Mouse (Mus musculus) kidney, embryonic 16.5 days (tissue): ENCODE measurements around the gene Myo1a. TPM values are rescaled to one million over a fixed set of nuclear protein-coding genes. Genes with fewer than 3 reads are reported as not detected.
A peak's percentile ranks its signal among the peaks of the same experiment; 100 is the strongest.

Experiments used
- ATAC-seq: fragments of 200-750 bp; cut with Nextera tagmentation; 2 replicates; pipeline ENCODE4 v1.8.0; 2017; ENCODE audit warnings: moderate TSS enrichment; ENCODE audit not compliant: low FRiP score, low TSS enrichment
- H3K27ac ChIP-seq: fragments of 300-500 bp; sonication (generic); 2 replicates; pipeline ENCODE4 v1.5.1; 2014; ENCODE audit warnings: low read length
- H3K27me3 ChIP-seq: fragments of 300-500 bp; sonication (generic); 2 replicates; pipeline ENCODE4 v1.6.1; 2014; ENCODE audit warnings: low read length, control low read depth, mixed read lengths; ENCODE audit not compliant: insufficient read depth
- H3K36me3 ChIP-seq: fragments of 300-500 bp; sonication (generic); 2 replicates; pipeline ENCODE4 v1.6.1; 2014; ENCODE audit warnings: low read length, control low read depth, mixed read lengths; ENCODE audit not compliant: insufficient read depth
- H3K4me1 ChIP-seq: fragments of 300-500 bp; sonication (generic); 2 replicates; pipeline ENCODE4 v1.6.1; 2014; ENCODE audit warnings: low read length, control low read depth, mixed read lengths; ENCODE audit not compliant: insufficient read depth
- H3K4me2 ChIP-seq: fragments of 300-500 bp; sonication (generic); replicated peaks from 2 replicates; pipeline ENCODE4 v1.6.1; 2014; ENCODE audit warnings: low read depth, low read length
- H3K4me3 ChIP-seq: fragments of 300-500 bp; sonication (generic); 2 replicates; pipeline ENCODE4 v1.5.1; 2014; ENCODE audit warnings: mild to moderate bottlenecking, low read length
- H3K9ac ChIP-seq: fragments of 300-500 bp; sonication (generic); replicated peaks from 2 replicates; pipeline ENCODE4 v1.6.1; 2014; ENCODE audit warnings: low read length
- H3K9me3 ChIP-seq: fragments of 300-500 bp; sonication (generic); 2 replicates; pipeline ENCODE4 v1.6.1; 2016; ENCODE audit warnings: low read length, control low read depth
- WGBS: fragments of 180-500 bp; shearing (Covaris S2); extraction: QIAGEN DNeasy Blood & Tissue Kit; methylation state at CpG from one replicate; pipeline ENCODE4 v1.1.7; 2014; 5-methylcytosine and 5-hydroxymethylcytosine counted together
- polyA plus RNA-seq: library from polyadenylated mRNA; unstranded; fragments of >200 nt; fragmentation: Nextera tagmentation; extraction: Ambion mirVana; gene quantifications from 2 replicates; pipeline ENCODE4 v1.2.1, GENCODE M21; 2015

Gene Myo1a
- polyA plus RNA-seq, 1 experiment from 2014 or later = 0.31 TPM

DNA sequence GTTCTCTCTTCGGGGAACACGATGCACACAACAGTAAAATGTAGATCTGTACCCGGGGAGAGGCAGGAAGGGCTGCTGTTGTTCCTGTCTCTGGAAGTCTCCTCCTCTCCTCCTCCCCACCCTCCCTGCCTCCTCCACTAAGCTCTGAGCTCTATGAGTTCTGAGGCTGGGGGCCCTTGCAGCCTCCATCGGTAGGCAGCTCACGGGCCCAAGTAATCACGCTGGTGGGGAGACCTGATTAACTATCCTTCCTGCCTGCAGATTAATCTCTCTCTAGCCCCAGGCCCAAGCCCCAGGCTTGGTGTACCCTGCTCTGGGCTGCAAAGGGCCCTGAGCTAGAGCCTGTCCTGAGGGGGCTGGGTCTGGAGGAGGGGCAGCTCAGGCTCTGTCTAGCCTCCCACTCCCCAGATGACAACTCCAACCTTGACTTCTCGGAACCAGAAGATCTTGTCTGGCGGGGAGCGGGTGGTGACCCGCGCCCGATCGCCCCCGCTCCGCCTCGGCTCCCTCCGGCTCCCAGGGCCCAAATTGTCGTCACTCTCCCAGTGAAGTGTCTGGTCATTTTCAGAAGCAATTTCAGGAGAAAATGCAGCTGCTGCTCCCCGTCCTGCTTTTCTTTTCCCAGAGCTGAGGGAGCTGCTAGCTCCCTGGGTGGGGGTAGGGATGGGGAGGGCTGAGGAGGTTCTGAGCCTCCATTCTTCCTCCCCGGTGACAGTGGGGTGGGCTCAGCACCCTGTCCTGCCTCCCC is 16.9 kb downstream of the Myo1a start:
- ATAC-seq = peak; percentile 69

GRCm38 (mm10) chr10:127724178-127724577 is 19.2 kb downstream of the Myo1a start, which contains the start of gene Tac2:
TSS of gene Tac2 (plus strand) at chr10:127724478.
- no peak for ATAC-seq
- no peak within 1 kb of the TSS for H3K9ac ChIP-seq
- WGBS = 86% methylated on average over 3 of the region's 3 CpGs
- no peak within 1 kb of the TSS for H3K4me3 ChIP-seq
- 0 out of 2 replicates have a peak, but pooled peaks cover 14% of the 10 kb centered on the region for H3K27me3 ChIP-seq
- H3K4me2 ChIP-seq = no peak within 1 kb of the TSS
- H3K36me3 ChIP-seq = no peaks in the 10 kb centered on the region
- no peaks in the 10 kb centered on the region for H3K9me3 ChIP-seq
- peaks cover 20% of the 10 kb centered on the region for H3K4me1 ChIP-seq
- H3K27ac ChIP-seq = no peak within 1 kb of the TSS

More for the DNA sequence above, 16.9 kb downstream of the Myo1a start:
- H3K9me3 ChIP-seq = no peaks in the 10 kb centered on the region
- 0 out of 2 replicates have a peak, but pooled peaks cover 14% of the 10 kb centered on the region for H3K27me3 ChIP-seq
- peak overlapping the region; percentile 52 for H3K4me2 ChIP-seq
- no peaks in the 10 kb centered on the region for H3K36me3 ChIP-seq
- H3K27ac ChIP-seq = peak overlapping the region; percentile 86
- H3K4me3 ChIP-seq = peak overlapping the region; percentile 24
- WGBS = 5% methylated on average over 20 of the region's 20 CpGs
- H3K9ac ChIP-seq = peak overlapping the region; percentile 60
- H3K4me1 ChIP-seq = peaks cover 22% of the 10 kb centered on the region

DNA sequence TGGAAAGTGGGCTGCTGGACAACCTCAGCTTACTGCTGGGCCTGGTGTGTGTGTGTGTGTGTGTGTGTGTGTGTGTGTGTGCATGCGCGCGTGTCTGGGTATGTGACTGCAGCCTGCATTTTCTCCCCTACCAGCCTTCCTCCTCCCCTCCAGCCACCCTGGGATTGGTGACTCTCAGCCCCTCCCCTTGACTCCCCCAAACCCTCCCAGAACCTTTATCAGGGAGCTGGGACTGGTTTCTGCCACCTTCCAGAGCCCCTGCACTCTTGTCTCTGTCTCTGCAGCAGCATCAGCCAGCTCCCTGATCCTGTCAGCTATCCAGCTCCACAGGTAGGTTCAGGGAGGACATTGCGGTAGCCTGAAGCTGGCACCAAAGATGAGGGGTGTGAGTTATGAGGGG is 20.2 kb downstream of the Myo1a start:
- 63% methylated on average over 4 of the region's 4 CpGs for WGBS
- H3K4me2 ChIP-seq = no peak overlapping the region
- ATAC-seq = no peak
- H3K4me3 ChIP-seq = no peak overlapping the region
- 0 out of 2 replicates have a peak, but pooled peaks cover 14% of the 10 kb centered on the region for H3K27me3 ChIP-seq
- no peak overlapping the region for H3K27ac ChIP-seq
- H3K9me3 ChIP-seq = no peaks in the 10 kb centered on the region
- no peaks in the 10 kb centered on the region for H3K36me3 ChIP-seq
- peaks cover 20% of the 10 kb centered on the region for H3K4me1 ChIP-seq
- no peak overlapping the region for H3K9ac ChIP-seq

DNA sequence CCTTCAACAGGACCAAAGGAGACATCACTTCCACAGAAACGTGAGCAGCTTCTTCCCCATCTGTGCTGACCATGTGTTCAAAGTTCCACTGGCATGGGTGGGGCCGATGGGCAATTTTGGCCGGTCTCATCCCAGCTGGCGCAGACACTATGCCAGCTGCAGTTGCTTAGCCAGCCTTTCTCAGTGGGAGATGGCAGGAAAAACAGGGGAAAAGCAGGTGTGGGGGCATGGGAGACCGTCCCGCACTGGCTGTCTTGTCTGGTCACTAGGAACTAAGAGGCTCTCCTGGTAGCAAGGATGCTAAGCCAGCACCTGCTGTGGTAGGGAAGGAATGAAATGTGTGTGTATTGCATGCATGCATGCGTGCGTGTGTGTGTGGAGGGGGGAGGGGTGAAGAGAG is 23.5 kb downstream of the Myo1a start:
- no peak overlapping the region for H3K9ac ChIP-seq
- no peak overlapping the region for H3K27ac ChIP-seq
- H3K27me3 ChIP-seq = no peaks in the 10 kb centered on the region
- no peaks in the 10 kb centered on the region for H3K4me1 ChIP-seq
- H3K36me3 ChIP-seq = no peaks in the 10 kb centered on the region
- no peak for ATAC-seq
- H3K4me3 ChIP-seq = no peak overlapping the region
- H3K9me3 ChIP-seq = no peaks in the 10 kb centered on the region
- 78% methylated on average over 8 of the region's 8 CpGs for WGBS
- no peak overlapping the region for H3K4me2 ChIP-seq

DNA sequence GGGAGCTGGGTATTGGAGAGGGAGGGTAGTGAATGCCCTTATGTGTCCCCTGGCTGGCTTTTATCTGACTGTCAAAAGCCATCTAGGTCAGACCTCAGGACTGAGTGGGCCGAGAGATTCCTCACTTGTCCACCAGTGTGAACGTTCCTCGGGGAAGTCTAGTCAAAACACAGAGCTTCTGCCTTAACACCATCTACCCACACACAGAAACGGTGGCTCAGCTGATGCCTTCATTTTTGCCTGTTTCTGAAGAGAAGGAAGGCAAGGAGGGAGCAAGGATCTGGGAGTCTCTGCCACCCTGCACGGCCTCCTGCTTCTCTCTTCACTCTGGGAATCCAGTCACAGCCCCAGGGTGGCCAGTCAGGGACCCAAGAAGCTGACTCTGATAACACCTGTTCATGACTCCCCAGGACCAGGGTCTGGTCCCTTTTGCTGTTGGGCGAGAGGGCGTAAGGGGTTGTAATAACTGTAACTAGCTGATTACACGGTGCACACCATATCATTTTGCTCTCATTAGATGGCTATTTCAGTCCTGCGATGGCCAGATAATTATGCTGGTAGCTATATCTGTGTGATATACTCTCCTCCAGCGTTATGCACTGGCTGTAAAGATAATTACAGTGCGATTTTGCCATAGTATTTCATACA is 25.4 kb downstream of the Myo1a start:
- H3K4me3 ChIP-seq = no peak overlapping the region
- H3K9me3 ChIP-seq = no peaks in the 10 kb centered on the region
- 63% methylated on average over 11 of the region's 11 CpGs for WGBS
- ATAC-seq = no peak
- H3K4me1 ChIP-seq = no peaks in the 10 kb centered on the region
- no peaks in the 10 kb centered on the region for H3K27me3 ChIP-seq
- H3K4me2 ChIP-seq = no peak overlapping the region
- no peak overlapping the region for H3K27ac ChIP-seq
- H3K36me3 ChIP-seq = no peaks in the 10 kb centered on the region
- H3K9ac ChIP-seq = no peak overlapping the region

DNA sequence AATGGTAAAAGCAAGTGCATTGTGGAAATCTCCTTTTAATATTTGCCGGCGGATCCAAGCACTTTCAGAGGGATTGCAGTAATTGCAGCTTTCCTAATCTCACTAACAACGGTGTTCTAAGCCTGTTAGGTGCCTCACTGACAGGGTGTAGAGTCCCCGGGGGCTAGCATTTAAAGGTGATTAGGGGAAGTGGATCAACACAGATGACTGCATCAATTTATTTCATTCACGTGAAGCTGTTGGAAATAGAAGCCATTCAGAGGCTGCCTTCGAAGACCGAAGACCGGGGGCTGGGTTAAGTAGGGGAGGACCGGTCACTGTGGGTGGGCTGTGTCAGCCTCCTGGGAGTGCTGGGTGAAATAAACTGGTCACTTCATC is 26.0 kb downstream of the Myo1a start:
- 29% methylated on average over 9 of the region's 9 CpGs for WGBS
- Histone ChIP-seq H3K4me2 (no peak overlapping the region), H3K9ac (no peak overlapping the region), H3K9me3 (no peaks in the 10 kb centered on the region), H3K27me3 (no peaks in the 10 kb centered on the region), H3K4me1 (no peaks in the 10 kb centered on the region), H3K4me3 (no peak overlapping the region), H3K36me3 (no peaks in the 10 kb centered on the region), H3K27ac (no peak overlapping the region)
- ATAC-seq = no peak

GRCm38 (mm10) chr10:127731397-127731796 is 26.4 kb downstream of the Myo1a start:
- Histone ChIP-seq H3K4me1 (no peaks in the 10 kb centered on the region), H3K36me3 (no peaks in the 10 kb centered on the region), H3K27me3 (no peaks in the 10 kb centered on the region), H3K4me3 (no peak overlapping the region), H3K9ac (no peak overlapping the region), H3K9me3 (no peaks in the 10 kb centered on the region), H3K4me2 (no peak overlapping the region), H3K27ac (no peak overlapping the region)
- no peak for ATAC-seq
- WGBS = 13% methylated on average over 5 of the region's 5 CpGs

DNA sequence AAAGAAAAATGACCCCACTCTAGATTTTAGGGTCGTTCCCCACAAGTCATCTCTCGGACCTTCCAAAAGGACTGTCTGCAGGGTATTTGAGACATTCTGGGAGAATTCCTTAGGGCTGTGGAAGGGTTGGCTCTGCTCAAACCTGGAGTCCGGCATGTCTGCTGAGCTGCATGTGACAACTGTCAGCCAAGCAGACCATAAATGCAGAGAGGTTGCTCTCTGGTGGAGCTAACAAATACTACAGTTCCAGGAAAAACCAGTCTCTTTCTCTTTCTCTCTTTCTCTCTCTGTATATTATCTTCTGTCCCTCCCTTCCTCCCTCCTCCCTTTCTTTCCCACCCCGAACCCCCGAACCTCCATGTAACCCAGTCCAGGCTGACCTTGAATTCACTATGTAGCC is 29.5 kb downstream of the Myo1a start:
- H3K4me2 ChIP-seq = no peak overlapping the region
- no peaks in the 10 kb centered on the region for H3K9me3 ChIP-seq
- no peak for ATAC-seq
- H3K27ac ChIP-seq = no peak overlapping the region
- no peaks in the 10 kb centered on the region for H3K27me3 ChIP-seq
- 34% methylated on average over 5 of the region's 5 CpGs for WGBS
- H3K9ac ChIP-seq = no peak overlapping the region
- H3K36me3 ChIP-seq = no peaks in the 10 kb centered on the region
- peaks cover 4% of the 10 kb centered on the region; the same call in 1 of the 2 replicates for H3K4me1 ChIP-seq
- H3K4me3 ChIP-seq = no peak overlapping the region

DNA sequence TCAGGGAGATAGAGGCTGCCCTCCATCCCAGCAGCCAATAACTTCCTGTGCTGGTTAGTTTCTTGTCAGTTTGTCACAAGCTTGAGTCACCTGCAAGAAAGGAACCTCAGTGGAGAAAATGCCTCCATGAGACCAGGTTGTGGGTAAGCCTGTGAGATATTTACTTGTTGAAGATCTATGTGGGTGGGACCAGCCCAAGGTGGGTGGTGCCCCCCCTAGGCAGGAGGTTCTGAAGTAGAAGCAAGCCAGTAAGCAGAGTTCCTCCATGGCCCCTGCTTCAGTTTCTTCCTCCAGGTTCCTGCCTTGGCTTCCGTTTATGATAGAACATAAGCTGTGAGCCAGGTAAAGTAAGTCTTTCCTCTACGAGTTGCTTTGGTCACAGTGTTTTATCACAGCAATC is 31.3 kb downstream of the Myo1a start:
- ATAC-seq = no peak
- Histone ChIP-seq H3K36me3 (no peaks in the 10 kb centered on the region), H3K9me3 (no peaks in the 10 kb centered on the region), H3K27ac (peak overlapping the region; percentile 45; the same call in 1 of the 2 replicates), H3K27me3 (no peaks in the 10 kb centered on the region), H3K4me3 (no peak overlapping the region), H3K9ac (no peak overlapping the region), H3K4me2 (no peak overlapping the region), H3K4me1 (peaks cover 14% of the 10 kb centered on the region)
- 60% methylated on average over 2 of the region's 2 CpGs for WGBS

- Histone ChIP-seq H3K27me3 (no peaks in the 10 kb centered on the region), H3K4me2 (no peak overlapping the region), H3K36me3 (peaks cover 5% of the 10 kb centered on the region), H3K4me3 (no peak overlapping the region), H3K9ac (no peak overlapping the region), H3K27ac (no peak overlapping the region), H3K4me1 (peaks cover 14% of the 10 kb centered on the region), H3K9me3 (no peaks in the 10 kb centered on the region)
- ATAC-seq = no peak
- WGBS = 68% methylated on average over 4 of the region's 4 CpGs
Observed at GRCm38 (mm10) chr10:127736916-127737315, 31.9 kb downstream of the Myo1a start.
